Mouse (Mus musculus): ENCODE measurements at regions not wholly inside any gene's neighbourhood (a gene's known extent, or its start where the extent isn't known, plus 50 kb on each side); places are given as distances from the start of the nearest gene placed in this dataset.

DNA sequence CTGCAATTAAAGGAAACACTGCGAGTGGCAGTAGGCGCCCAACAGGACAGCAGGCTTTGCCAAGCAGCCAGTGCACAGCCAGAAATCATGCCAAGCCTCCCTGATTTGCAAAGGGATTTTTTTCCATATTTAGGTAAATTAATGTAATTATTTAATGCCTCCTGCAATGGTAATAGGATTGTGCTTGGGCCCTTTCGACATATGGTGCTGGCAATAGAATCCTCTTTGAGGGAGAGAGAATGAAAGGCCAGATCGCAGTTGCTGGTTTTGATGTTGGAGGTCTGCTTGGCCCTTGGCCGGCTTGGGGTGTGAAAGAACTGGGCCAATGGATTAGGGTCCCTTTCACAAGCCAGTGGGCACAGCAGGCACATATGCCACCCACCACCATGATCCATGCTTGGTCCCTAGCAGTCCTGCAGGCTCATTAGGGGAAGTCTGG is 424.8 kb upstream of the Sall1 start:
- Histone ChIP-seq H3K4me1 (ENCODE audit: control insufficient read depth, insufficient read depth, low read length) (no peaks in the 10 kb centered on the region), H3K36me3 (ENCODE audit: control insufficient read depth, insufficient read depth, low read length) (no peaks in the 10 kb centered on the region), H3K4me3 (ENCODE audit: low read depth, low read length) (no peak overlapping the region), H3K4me2 (ENCODE audit: low read depth, severe bottlenecking) (no peak overlapping the region), H3K27me3 (ENCODE audit: control insufficient read depth, insufficient read depth, low read length) (no peaks in the 10 kb centered on the region), H3K9me3 (ENCODE audit: control insufficient read depth, low read length) (no peaks in the 10 kb centered on the region), H3K9ac (ENCODE audit: low read length) (no peak overlapping the region), H3K27ac (replicated peaks; ENCODE audit: low read depth, low read length) (no peak overlapping the region)
- ATAC-seq (ENCODE audit: insufficient number of reproducible peaks, low FRiP score, low TSS enrichment, low read depth) (no peak), DNase-seq (ENCODE audit: low spot score) (no peak)
- 90% methylated on average over 5 of the region's 5 CpGs for WGBS

DNA sequence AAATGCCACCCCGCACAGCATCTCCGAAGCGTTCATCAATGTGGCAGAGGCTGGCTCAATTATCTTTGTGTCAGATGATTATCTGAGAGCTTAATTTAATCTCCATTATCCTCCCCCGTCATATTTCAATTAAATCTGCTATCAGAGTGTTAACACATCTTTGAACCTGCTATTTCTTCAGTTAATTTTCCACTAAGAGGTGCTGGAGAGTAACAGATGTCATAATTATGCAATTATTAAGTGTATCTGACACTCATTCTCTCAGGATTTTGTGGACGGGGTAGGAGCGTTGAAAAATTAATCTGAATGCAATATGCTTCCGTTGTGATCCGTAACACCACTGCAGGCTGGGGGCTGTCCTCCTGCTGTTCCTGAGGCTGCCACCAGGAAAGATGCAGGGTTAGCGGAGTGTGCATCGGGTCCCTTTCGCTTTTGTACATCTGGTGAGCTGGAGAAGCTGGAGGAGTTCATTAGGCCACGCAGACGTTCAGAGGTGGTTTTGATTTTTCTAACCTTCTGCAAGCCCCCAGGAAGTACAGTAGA is 421.3 kb upstream of the Sall1 start:
- no peaks in the 10 kb centered on the region for H3K36me3 ChIP-seq (ENCODE audit: control insufficient read depth, insufficient read depth, low read length)
- no peak overlapping the region for H3K4me2 ChIP-seq (ENCODE audit: low read depth, severe bottlenecking)
- 87% methylated on average over 13 of the region's 13 CpGs for WGBS
- no peaks in the 10 kb centered on the region for H3K27me3 ChIP-seq (ENCODE audit: control insufficient read depth, insufficient read depth, low read length)
- no peak overlapping the region for H3K9ac ChIP-seq (ENCODE audit: low read length)
- H3K27ac ChIP-seq (replicated peaks; ENCODE audit: low read depth, low read length): no peak overlapping the region
- DNase-seq (ENCODE audit: low spot score): no peak
- no peak for ATAC-seq (ENCODE audit: insufficient number of reproducible peaks, low FRiP score, low TSS enrichment, low read depth)
- no peak overlapping the region for H3K4me3 ChIP-seq (ENCODE audit: low read depth, low read length)
- H3K4me1 ChIP-seq (ENCODE audit: control insufficient read depth, insufficient read depth, low read length): no peaks in the 10 kb centered on the region
- no peaks in the 10 kb centered on the region for H3K9me3 ChIP-seq (ENCODE audit: control insufficient read depth, low read length)

- no peak overlapping the region for H3K27ac ChIP-seq (replicated peaks; ENCODE audit: low read depth, low read length)
- no peaks in the 10 kb centered on the region for H3K36me3 ChIP-seq (ENCODE audit: control insufficient read depth, insufficient read depth, low read length)
- ATAC-seq (ENCODE audit: insufficient number of reproducible peaks, low FRiP score, low TSS enrichment, low read depth): no peak
- peaks cover 12% of the 10 kb centered on the region for H3K4me1 ChIP-seq (ENCODE audit: control insufficient read depth, insufficient read depth, low read length)
- H3K4me2 ChIP-seq (ENCODE audit: low read depth, severe bottlenecking): no peak overlapping the region
- no peaks in the 10 kb centered on the region for H3K9me3 ChIP-seq (ENCODE audit: control insufficient read depth, low read length)
- WGBS: 28% methylated on average over 4 of the region's 4 CpGs
- no peak overlapping the region for H3K4me3 ChIP-seq (ENCODE audit: low read depth, low read length)
- no peak for DNase-seq (ENCODE audit: low spot score)
- no peak overlapping the region for H3K9ac ChIP-seq (ENCODE audit: low read length)
- no peaks in the 10 kb centered on the region for H3K27me3 ChIP-seq (ENCODE audit: control insufficient read depth, insufficient read depth, low read length)
These were observed 412.6 kb upstream of the Sall1 start for GRCm38 (mm10) chr8:89456517-89456916.

GRCm38 (mm10) chr8:89455731-89456130 is 411.8 kb upstream of the Sall1 start:
- H3K4me1 ChIP-seq (ENCODE audit: control insufficient read depth, insufficient read depth, low read length): peaks cover 12% of the 10 kb centered on the region
- no peak overlapping the region for H3K27ac ChIP-seq (replicated peaks; ENCODE audit: low read depth, low read length)
- H3K36me3 ChIP-seq (ENCODE audit: control insufficient read depth, insufficient read depth, low read length): no peaks in the 10 kb centered on the region
- H3K9ac ChIP-seq (ENCODE audit: low read length): no peak overlapping the region
- H3K4me2 ChIP-seq (ENCODE audit: low read depth, severe bottlenecking): no peak overlapping the region
- no peaks in the 10 kb centered on the region for H3K9me3 ChIP-seq (ENCODE audit: control insufficient read depth, low read length)
- WGBS: 51% methylated on average over 5 of the region's 5 CpGs
- DNase-seq (ENCODE audit: low spot score) (no peak), ATAC-seq (ENCODE audit: insufficient number of reproducible peaks, low FRiP score, low TSS enrichment, low read depth) (no peak)
- H3K27me3 ChIP-seq (ENCODE audit: control insufficient read depth, insufficient read depth, low read length): no peaks in the 10 kb centered on the region
- no peak overlapping the region for H3K4me3 ChIP-seq (ENCODE audit: low read depth, low read length)

GRCm38 (mm10) chr8:89454197-89454596 is 410.2 kb upstream of the Sall1 start:
- no peak for DNase-seq (ENCODE audit: low spot score)
- WGBS: 35% methylated on average over 7 of the region's 7 CpGs
- no peak overlapping the region for H3K4me3 ChIP-seq (ENCODE audit: low read depth, low read length)

DNA sequence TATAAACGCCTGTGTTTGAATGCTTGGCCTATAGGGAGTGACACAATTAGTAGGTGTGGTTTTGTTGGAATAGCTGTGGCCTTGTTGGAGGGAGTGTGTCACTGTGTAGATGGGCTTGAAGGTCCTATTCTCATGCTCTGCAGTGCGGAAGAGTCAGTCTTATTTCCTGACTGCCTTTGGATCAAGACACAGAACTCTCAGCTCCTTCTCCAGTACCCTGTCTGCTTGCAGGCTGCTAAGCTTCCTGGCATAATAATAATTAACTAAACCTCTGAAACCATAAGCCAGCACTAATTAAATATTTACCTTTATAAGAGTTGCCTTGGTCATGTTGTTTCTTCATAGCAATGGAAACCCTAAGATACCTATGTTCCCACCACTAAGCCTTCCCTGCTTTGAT is 409.8 kb upstream of the Sall1 start:
- no peaks in the 10 kb centered on the region for H3K36me3 ChIP-seq (ENCODE audit: control insufficient read depth, insufficient read depth, low read length)
- H3K4me2 ChIP-seq (ENCODE audit: low read depth, severe bottlenecking): no peak overlapping the region
- H3K9ac ChIP-seq (ENCODE audit: low read length): no peak overlapping the region
- H3K27me3 ChIP-seq (ENCODE audit: control insufficient read depth, insufficient read depth, low read length): no peaks in the 10 kb centered on the region
- DNase-seq (ENCODE audit: low spot score) (no peak), ATAC-seq (ENCODE audit: insufficient number of reproducible peaks, low FRiP score, low TSS enrichment, low read depth) (no peak)
- H3K4me1 ChIP-seq (ENCODE audit: control insufficient read depth, insufficient read depth, low read length): peaks cover 7% of the 10 kb centered on the region
- H3K27ac ChIP-seq (replicated peaks; ENCODE audit: low read depth, low read length): no peak overlapping the region
- H3K4me3 ChIP-seq (ENCODE audit: low read depth, low read length): no peak overlapping the region
- WGBS: 95% methylated on average over 2 of the region's 2 CpGs
- H3K9me3 ChIP-seq (ENCODE audit: control insufficient read depth, low read length): no peaks in the 10 kb centered on the region

More at GRCm38 (mm10) chr8:89454197-89454596, 410.2 kb upstream of the Sall1 start:
- H3K9me3 ChIP-seq (ENCODE audit: control insufficient read depth, low read length): no peaks in the 10 kb centered on the region
- no peaks in the 10 kb centered on the region for H3K36me3 ChIP-seq (ENCODE audit: control insufficient read depth, insufficient read depth, low read length)
- H3K4me2 ChIP-seq (ENCODE audit: low read depth, severe bottlenecking): no peak overlapping the region
- no peak overlapping the region for H3K27ac ChIP-seq (replicated peaks; ENCODE audit: low read depth, low read length)
- ATAC-seq (ENCODE audit: insufficient number of reproducible peaks, low FRiP score, low TSS enrichment, low read depth): no peak
- H3K27me3 ChIP-seq (ENCODE audit: control insufficient read depth, insufficient read depth, low read length): no peaks in the 10 kb centered on the region
- no peak overlapping the region for H3K9ac ChIP-seq (ENCODE audit: low read length)
- H3K4me1 ChIP-seq (ENCODE audit: control insufficient read depth, insufficient read depth, low read length): peaks cover 7% of the 10 kb centered on the region

DNA sequence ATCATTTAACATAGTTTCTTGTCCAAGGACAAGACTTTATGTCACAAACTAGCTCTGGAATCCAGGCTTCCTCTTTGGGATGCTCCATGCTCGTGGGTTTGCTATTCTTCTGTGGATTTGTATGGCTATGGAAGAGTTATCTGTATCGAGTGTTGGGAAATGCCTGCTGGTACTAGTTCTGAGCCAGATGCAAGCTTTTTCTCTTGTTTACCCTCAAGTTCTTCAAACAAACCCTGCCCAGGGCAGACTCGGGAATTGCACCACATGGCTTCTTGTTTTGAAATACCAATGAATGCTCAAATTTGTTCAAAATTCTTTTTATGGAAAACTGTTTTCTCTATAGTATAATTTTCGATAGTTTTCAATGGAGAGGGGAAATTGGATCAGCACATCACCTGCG is 400.5 kb upstream of the Sall1 start:
- H3K27ac ChIP-seq (replicated peaks; ENCODE audit: low read depth, low read length): no peak overlapping the region
- H3K9me3 ChIP-seq (ENCODE audit: control insufficient read depth, low read length): no peaks in the 10 kb centered on the region
- no peaks in the 10 kb centered on the region for H3K4me1 ChIP-seq (ENCODE audit: control insufficient read depth, insufficient read depth, low read length)
- no peak overlapping the region for H3K4me2 ChIP-seq (ENCODE audit: low read depth, severe bottlenecking)
- H3K27me3 ChIP-seq (ENCODE audit: control insufficient read depth, insufficient read depth, low read length): no peaks in the 10 kb centered on the region
- no peaks in the 10 kb centered on the region for H3K36me3 ChIP-seq (ENCODE audit: control insufficient read depth, insufficient read depth, low read length)
- no peak overlapping the region for H3K9ac ChIP-seq (ENCODE audit: low read length)
- WGBS: 84% methylated on average over 5 of the region's 5 CpGs
- DNase-seq (ENCODE audit: low spot score) (no peak), ATAC-seq (ENCODE audit: insufficient number of reproducible peaks, low FRiP score, low TSS enrichment, low read depth) (no peak)
- H3K4me3 ChIP-seq (ENCODE audit: low read depth, low read length): no peak overlapping the region

- Histone ChIP-seq H3K27ac (replicated peaks; ENCODE audit: low read depth, low read length) (no peak overlapping the region), H3K4me3 (ENCODE audit: low read depth, low read length) (no peak overlapping the region), H3K9me3 (ENCODE audit: control insufficient read depth, low read length) (no peaks in the 10 kb centered on the region), H3K4me2 (ENCODE audit: low read depth, severe bottlenecking) (no peak overlapping the region), H3K4me1 (ENCODE audit: control insufficient read depth, insufficient read depth, low read length) (no peaks in the 10 kb centered on the region), H3K36me3 (ENCODE audit: control insufficient read depth, insufficient read depth, low read length) (no peaks in the 10 kb centered on the region), H3K27me3 (ENCODE audit: control insufficient read depth, insufficient read depth, low read length) (no peaks in the 10 kb centered on the region), H3K9ac (ENCODE audit: low read length) (no peak overlapping the region)
- DNase-seq (ENCODE audit: low spot score) (no peak), ATAC-seq (ENCODE audit: insufficient number of reproducible peaks, low FRiP score, low TSS enrichment, low read depth) (no peak)
- WGBS: 52% methylated on average over 6 of the region's 6 CpGs
These were observed 395.3 kb upstream of the Sall1 start for GRCm38 (mm10) chr8:89439304-89439703.

GRCm38 (mm10) chr8:89426969-89427368 is 383.0 kb upstream of the Sall1 start:
- ATAC-seq (ENCODE audit: insufficient number of reproducible peaks, low FRiP score, low TSS enrichment, low read depth): no peak
- no peak for DNase-seq (ENCODE audit: low spot score)
- no peak overlapping the region for H3K4me3 ChIP-seq (ENCODE audit: low read depth, low read length)
- H3K27me3 ChIP-seq (ENCODE audit: control insufficient read depth, insufficient read depth, low read length): no peaks in the 10 kb centered on the region
- H3K9ac ChIP-seq (ENCODE audit: low read length): no peak overlapping the region
- no peaks in the 10 kb centered on the region for H3K4me1 ChIP-seq (ENCODE audit: control insufficient read depth, insufficient read depth, low read length)
- no peaks in the 10 kb centered on the region for H3K9me3 ChIP-seq (ENCODE audit: control insufficient read depth, low read length)
- 87% methylated on average over 3 of the region's 3 CpGs for WGBS
- no peak overlapping the region for H3K27ac ChIP-seq (replicated peaks; ENCODE audit: low read depth, low read length)
- no peaks in the 10 kb centered on the region for H3K36me3 ChIP-seq (ENCODE audit: control insufficient read depth, insufficient read depth, low read length)
- H3K4me2 ChIP-seq (ENCODE audit: low read depth, severe bottlenecking): no peak overlapping the region
